Mouse (Mus musculus) lung, postnatal 0 days (tissue): ENCODE measurements around the gene Neurl3. TPM values are rescaled to one million over a fixed set of nuclear protein-coding genes. Genes with fewer than 3 reads are reported as not detected.

Experiments used
- ATAC-seq: fragments of 200-750 bp; cut with Nextera tagmentation; 2 replicates; pipeline ENCODE4 v1.8.0; 2017; ENCODE audit warnings: moderate library complexity
- DNase-seq: peaks from one replicate; pipeline ENCODE4 v3.0.0-alpha.2; 2016; ENCODE audit warnings: low spot score
- H3K27ac ChIP-seq: fragments of 300-500 bp; sonication (generic); 2 replicates; pipeline ENCODE4 v1.5.1; 2014; ENCODE audit warnings: antibody characterized with exemption, mild to moderate bottlenecking, low read length, mixed read lengths
- H3K27me3 ChIP-seq: fragments of 300-500 bp; sonication (generic); replicated peaks from 2 replicates; pipeline ENCODE4 v1.6.1; 2014; ENCODE audit warnings: low read length, mixed read lengths; ENCODE audit not compliant: insufficient read depth
- H3K36me3 ChIP-seq: fragments of 300-500 bp; sonication (generic); 2 replicates; pipeline ENCODE4 v1.6.1; 2014; ENCODE audit warnings: low read length, mixed read lengths; ENCODE audit not compliant: insufficient read depth
- H3K4me1 ChIP-seq: fragments of 300-500 bp; sonication (generic); 2 replicates; pipeline ENCODE4 v1.6.1; 2014; ENCODE audit warnings: antibody characterized with exemption, low read depth, low read length, mixed read lengths; ENCODE audit not compliant: insufficient read depth
- H3K4me2 ChIP-seq: fragments of 300-500 bp; sonication (generic); replicated peaks from 2 replicates; pipeline ENCODE4 v1.6.1; 2014; ENCODE audit warnings: low read depth, mild to moderate bottlenecking, low read length, moderate library complexity, mixed read lengths
- H3K4me3 ChIP-seq: fragments of 300-500 bp; sonication (generic); 2 replicates; pipeline ENCODE4 v1.5.1; 2014; ENCODE audit warnings: low read depth, low read length
- H3K9ac ChIP-seq: fragments of 300-500 bp; sonication (generic); replicated peaks from 2 replicates; pipeline ENCODE4 v1.6.1; 2014; ENCODE audit warnings: low read depth, mild to moderate bottlenecking
- H3K9me3 ChIP-seq: fragments of 300-500 bp; sonication (generic); 2 replicates; pipeline ENCODE4 v1.6.1; 2016; ENCODE audit warnings: low read length, mixed read lengths
- CTCF ChIP-seq: IDR thresholded peaks from 2 replicates; pipeline ENCODE4 v1.5.1; 2016; ENCODE audit warnings: antibody characterized with exemption, mild to moderate bottlenecking
- EP300 ChIP-seq: IDR thresholded peaks from 2 replicates; pipeline ENCODE4 v1.6.1; 2016; ENCODE audit warnings: antibody characterized with exemption, mild to moderate bottlenecking, control low read depth
- WGBS: fragments of 180-500 bp; shearing (Covaris S2); extraction: QIAGEN DNeasy Blood & Tissue Kit; methylation state at CpG from one replicate; pipeline ENCODE4 v1.1.7; 2014; 5-methylcytosine and 5-hydroxymethylcytosine counted together
- polyA plus RNA-seq: library from polyadenylated mRNA; unstranded; fragments of >200 nt; fragmentation: Nextera tagmentation; extraction: Ambion mirVana; gene quantifications from 2 replicates; pipeline ENCODE4 v1.2.1, GENCODE M21; 2015

The Neurl3 gene
- polyA plus RNA-seq, 1 experiment from 2014 or later, result 12.7 TPM

DNA sequence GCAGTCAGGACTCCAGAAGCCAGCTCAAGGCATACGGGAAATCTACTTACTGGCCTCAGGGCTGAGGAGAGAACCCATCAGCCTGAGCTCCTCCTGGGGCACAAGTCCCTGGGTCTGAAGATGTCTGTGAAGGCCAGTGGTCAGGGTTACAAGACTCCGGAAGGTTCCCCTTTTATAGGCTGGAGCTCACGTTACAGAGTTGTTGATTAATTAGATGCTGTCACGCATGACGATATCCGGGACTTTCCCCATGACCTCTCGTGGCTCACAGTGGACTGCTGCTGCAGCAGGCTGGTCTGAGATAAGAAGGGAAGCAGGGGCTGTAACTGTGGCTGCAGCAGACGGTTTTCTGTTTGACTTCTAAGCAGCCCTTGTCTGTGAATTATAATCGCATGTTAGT lies 1.2 kb downstream of the Neurl3 start:
- Histone ChIP-seq H3K36me3 (no peaks in the 10 kb centered on the region), H3K27me3 (no peaks in the 10 kb centered on the region), H3K9ac (0 out of 2 replicates have a peak overlapping the region, but pooled peaks have one; percentile 32), H3K4me2 (peak overlapping the region; percentile 42), H3K4me1 (peaks cover 8% of the 10 kb centered on the region; the same call in 1 of the 2 replicates), H3K4me3 (peak overlapping the region; percentile 17; the same call in 1 of the 2 replicates), H3K27ac (peak overlapping the region; percentile 73), H3K9me3 (no peaks in the 10 kb centered on the region)
- peak; percentile 79 for DNase-seq
- 8% methylated on average over 9 of the region's 9 CpGs for WGBS
- peak; percentile 69 for ATAC-seq
- TF ChIP-seq CTCF (no peak), EP300 (peak; percentile 73)

DNA sequence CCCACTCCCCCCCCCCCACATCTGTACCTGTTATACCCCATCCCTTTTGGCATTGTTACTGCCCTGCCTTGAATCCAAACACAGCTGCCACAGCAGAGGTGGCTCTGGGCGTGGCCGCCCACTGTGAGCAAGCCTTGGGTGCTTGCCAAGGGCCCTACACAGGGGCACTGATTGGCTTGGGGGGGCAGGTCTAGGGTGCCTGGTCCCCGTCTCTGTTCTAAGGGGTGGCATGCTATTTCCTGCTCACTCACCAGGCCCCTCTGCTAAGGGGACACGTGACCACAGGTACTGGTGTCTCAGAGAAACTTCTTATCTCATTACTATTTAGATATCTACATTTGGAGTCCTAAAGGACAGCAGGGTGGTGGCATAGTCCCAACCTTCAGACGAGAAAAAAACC lies 1.9 kb downstream of the Neurl3 start:
- H3K4me3 ChIP-seq, result peak overlapping the region; percentile 17; the same call in 1 of the 2 replicates
- peaks cover 8% of the 10 kb centered on the region; the same call in 1 of the 2 replicates for H3K4me1 ChIP-seq
- ATAC-seq (peak; percentile 25), DNase-seq (peak; percentile 59)
- no peaks in the 10 kb centered on the region for H3K36me3 ChIP-seq
- H3K4me2 ChIP-seq, result peak overlapping the region; percentile 42
- TF ChIP-seq CTCF (no peak), EP300 (no peak)
- H3K27me3 ChIP-seq, result no peaks in the 10 kb centered on the region
- WGBS, result 14% methylated on average over 5 of the region's 5 CpGs
- no peaks in the 10 kb centered on the region for H3K9me3 ChIP-seq
- no peak overlapping the region for H3K9ac ChIP-seq
- peak overlapping the region; percentile 73 for H3K27ac ChIP-seq

DNA sequence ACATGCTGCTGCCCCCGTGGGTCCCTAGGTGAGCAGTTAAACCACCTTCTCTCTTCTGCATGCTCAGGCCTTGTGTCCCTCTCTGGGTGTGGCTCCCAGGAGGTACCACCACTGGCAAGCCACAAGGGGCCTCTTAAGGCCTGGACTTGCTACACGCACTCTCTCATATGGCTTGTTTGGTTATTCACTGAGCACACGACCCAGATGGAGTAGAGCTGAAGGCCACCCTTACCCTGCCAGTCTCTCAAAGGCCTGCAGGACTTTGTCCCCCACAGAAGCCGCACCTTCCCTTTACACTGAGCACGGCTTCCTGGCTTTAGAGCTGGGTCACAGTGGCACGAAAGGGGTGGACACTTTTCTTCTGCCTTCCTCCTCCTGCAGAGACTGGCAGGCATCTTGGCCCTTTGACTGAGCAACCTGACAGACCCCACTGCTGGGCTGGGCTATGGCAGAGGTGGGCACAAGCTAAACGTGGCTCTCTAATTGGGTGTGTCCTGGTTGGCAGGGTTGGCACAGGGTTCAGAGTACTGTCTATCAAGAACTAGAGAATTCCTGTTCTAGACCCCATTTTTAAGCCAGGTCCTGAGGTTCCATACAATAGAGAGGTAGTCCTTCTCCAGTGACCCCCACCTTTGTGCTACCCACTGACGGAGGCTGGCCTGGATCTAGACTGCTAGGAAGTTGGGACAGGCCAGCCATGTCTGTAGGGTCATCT lies 2.8 kb downstream of the Neurl3 start:
- Histone ChIP-seq H3K36me3 (no peaks in the 10 kb centered on the region), H3K4me3 (no peak overlapping the region), H3K27ac (peak overlapping the region; percentile 38), H3K27me3 (no peaks in the 10 kb centered on the region), H3K4me1 (peaks cover 8% of the 10 kb centered on the region; the same call in 1 of the 2 replicates), H3K9ac (no peak overlapping the region), H3K4me2 (peak overlapping the region; percentile 42), H3K9me3 (no peaks in the 10 kb centered on the region)
- 62% methylated on average over 8 of the region's 8 CpGs for WGBS
- no peak for ATAC-seq
- DNase-seq, result no peak
- TF ChIP-seq CTCF (no peak), EP300 (no peak)

DNA sequence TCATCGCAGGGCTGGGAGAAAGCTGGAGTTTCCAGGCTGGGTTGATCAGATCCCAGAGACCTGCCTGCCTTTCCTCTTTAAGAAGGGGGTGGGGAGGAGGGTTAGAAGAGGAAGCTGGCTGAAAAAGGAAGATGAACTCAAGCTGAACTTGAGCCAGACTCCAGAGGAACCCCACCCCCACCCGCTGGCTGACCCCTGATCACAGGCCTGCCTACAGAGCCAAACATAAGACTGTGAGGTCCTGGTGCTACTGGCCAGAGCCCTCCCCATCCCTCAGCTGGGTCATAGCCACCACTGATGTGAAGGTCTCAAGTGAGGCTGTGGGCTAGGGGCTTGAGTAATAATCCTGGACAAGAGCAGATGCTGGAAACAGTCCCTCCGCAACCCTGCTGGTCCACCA lies 3.8 kb downstream of the Neurl3 start:
- H3K27me3 ChIP-seq, result no peaks in the 10 kb centered on the region
- peak; percentile 76 for DNase-seq
- H3K36me3 ChIP-seq, result no peaks in the 10 kb centered on the region
- H3K27ac ChIP-seq, result peak overlapping the region; percentile 38; the same call in 1 of the 2 replicates
- H3K4me1 ChIP-seq, result peaks cover 8% of the 10 kb centered on the region; the same call in 1 of the 2 replicates
- ATAC-seq, result peak; percentile 52
- H3K9ac ChIP-seq, result no peak overlapping the region
- TF ChIP-seq CTCF (no peak), EP300 (no peak)
- peak overlapping the region; percentile 42; the same call in 1 of the 2 replicates for H3K4me2 ChIP-seq
- H3K4me3 ChIP-seq, result no peak overlapping the region
- WGBS, result 39% methylated on average over 3 of the region's 3 CpGs
- no peaks in the 10 kb centered on the region for H3K9me3 ChIP-seq

DNA sequence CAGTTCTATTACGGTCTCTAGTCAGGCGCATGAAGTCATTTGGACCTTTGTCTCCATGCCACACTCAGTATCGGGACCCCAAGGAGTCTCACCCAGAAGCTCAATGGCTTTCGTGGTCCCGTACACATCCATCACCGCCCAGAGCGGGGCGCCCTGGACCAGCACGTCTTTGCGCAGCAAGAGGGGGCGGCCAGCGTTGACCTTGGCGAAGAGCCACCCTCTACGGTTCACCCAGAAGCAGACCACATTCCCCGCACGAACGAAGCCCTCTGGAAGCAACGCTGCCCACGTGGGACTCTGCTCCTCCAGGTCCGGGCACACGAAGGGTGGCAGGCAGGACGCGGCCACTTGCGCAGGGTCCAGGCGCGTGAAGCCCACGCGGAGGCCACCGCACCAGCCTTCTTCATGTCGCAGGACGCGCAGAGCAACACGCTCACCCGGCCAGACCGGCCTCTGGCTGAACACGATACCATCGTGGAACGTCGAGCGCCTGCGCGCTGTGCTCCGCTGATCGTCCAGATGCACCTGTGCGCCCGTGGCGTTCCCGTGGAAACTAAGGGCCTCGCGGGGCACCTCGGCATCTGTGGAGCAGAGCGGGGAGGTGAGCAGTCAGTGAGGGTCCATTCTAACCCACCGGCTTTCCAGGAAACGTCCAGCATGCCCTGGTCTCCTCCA lies 5.2 kb downstream of the Neurl3 start:
- ATAC-seq (no peak), DNase-seq (no peak)
- Histone ChIP-seq H3K4me1 (peaks cover 8% of the 10 kb centered on the region; the same call in 1 of the 2 replicates), H3K9ac (no peak overlapping the region), H3K27ac (no peak overlapping the region), H3K27me3 (no peaks in the 10 kb centered on the region), H3K9me3 (no peaks in the 10 kb centered on the region), H3K36me3 (no peaks in the 10 kb centered on the region), H3K4me3 (no peak overlapping the region), H3K4me2 (peak overlapping the region; percentile 33)
- no peak for TF ChIP-seq CTCF
- no peak for TF ChIP-seq EP300
- 45% methylated on average over 53 of the region's 54 CpGs for WGBS

DNA sequence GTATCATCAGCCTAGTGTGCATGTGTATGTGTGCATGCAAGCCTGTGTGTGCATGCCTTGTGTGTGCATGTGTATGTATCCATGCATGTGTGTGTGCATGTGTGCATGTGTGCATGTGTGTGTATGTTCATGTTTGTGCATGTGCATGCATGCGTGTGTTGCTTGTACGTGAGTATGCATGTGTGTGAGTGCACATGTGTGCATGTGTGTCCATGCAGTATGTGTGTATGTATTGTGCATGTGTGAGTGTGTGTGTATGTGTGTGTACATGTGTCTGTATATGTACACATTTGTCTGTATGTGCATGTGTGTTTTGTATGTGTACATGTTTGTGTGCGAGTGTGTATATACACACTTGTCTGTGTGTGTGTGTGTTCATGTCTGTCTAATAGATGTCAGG lies 6.9 kb downstream of the Neurl3 start:
- H3K4me3 ChIP-seq, result no peak overlapping the region
- H3K9ac ChIP-seq, result no peak overlapping the region
- no peak overlapping the region for H3K4me2 ChIP-seq
- DNase-seq, result no peak
- no peak overlapping the region for H3K27ac ChIP-seq
- H3K27me3 ChIP-seq, result no peaks in the 10 kb centered on the region
- TF ChIP-seq EP300, result no peak
- no peak for TF ChIP-seq CTCF
- H3K36me3 ChIP-seq, result no peaks in the 10 kb centered on the region
- WGBS, result 97% methylated on average over 3 of the region's 3 CpGs
- H3K9me3 ChIP-seq, result no peaks in the 10 kb centered on the region
- H3K4me1 ChIP-seq, result peaks cover 4% of the 10 kb centered on the region; the same call in 1 of the 2 replicates
- ATAC-seq, result no peak
